Mouse (Mus musculus) spleen, postnatal 0 days (tissue): ENCODE results near the gene Dnah14. TPM values are rescaled to one million over a fixed set of nuclear protein-coding genes. Genes with fewer than 3 reads are reported as not detected.

Experiments used
- polyA plus RNA-seq: library from polyadenylated mRNA; unstranded; fragments of >200 nt; fragmentation: Nextera tagmentation; extraction: Ambion mirVana; gene quantifications from 2 replicates; pipeline ENCODE4 v1.2.1, GENCODE M21; 2015

The Dnah14 gene
- polyA plus RNA-seq, result 5.3 and 5.7 TPM in 2 replicates

DNA sequence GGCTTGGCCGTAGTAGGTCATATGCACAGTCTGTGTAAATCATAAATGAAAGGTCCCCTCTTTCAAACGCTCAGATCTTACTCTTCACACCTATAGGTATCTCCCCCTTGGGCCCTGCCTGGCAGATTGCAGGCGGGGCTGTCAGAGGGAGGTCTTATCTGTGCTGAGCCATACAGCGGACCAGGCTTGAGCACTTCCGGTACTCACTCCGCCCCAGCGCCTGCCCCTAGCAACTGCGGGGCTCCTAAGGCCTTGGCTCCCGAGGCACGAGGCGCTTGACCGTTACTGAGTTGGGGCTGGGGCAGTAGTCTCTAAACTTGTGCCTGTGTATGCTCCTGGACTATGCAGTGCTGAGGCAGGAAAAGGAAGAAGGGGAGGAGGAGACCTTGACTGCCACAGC is at the start of gene Dnah14:
Gene Dnah14 (plus strand): TSS at position 238 of the 400 bp plus-strand sequence.

DNA sequence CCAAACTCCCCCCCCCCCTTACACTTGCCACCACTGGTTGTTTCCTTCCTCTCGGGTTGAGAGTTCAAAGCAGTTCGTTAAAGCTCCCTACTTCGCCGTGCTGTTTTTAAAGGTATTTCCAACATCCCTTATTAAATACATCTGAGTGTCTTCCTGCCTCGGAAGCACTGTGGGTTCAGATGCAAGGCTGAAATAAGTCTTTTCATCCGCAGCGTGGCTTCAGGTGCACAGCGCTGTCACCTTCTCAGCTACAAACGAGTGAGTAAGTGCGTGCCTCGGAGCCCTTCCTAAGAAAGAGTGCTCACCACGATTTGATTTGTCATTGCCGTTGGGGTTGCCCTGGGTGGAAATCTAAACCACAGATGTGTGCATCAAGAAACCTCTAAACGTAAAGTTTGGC is 266.4 kb downstream of the Dnah14 start, which contains the start of gene Lbr:
Gene Lbr (minus strand): TSS at position 266 of the 400 bp plus-strand sequence.

Other genes with a start within 250 kb of the Dnah14 start
- not detected in 2 replicates for gene Cnih3, start 223.9 kb upstream of the Dnah14 start, polyA plus RNA-seq
- gene Ccdc121, start 65.1 kb upstream of the Dnah14 start, polyA plus RNA-seq, result not detected in 2 replicates